Mouse (Mus musculus) neural tube, embryonic 15.5 days (tissue): ENCODE data around the gene Gm5965. TPM values are rescaled to one million over a fixed set of nuclear protein-coding genes. Genes with fewer than 3 reads are reported as not detected.

Experiments used
- ATAC-seq: fragments of 200-750 bp; cut with Nextera tagmentation; 2 replicates; pipeline ENCODE4 v1.8.0; 2017; ENCODE audit warnings: mild to moderate bottlenecking, moderate TSS enrichment, moderate library complexity; ENCODE audit not compliant: low FRiP score
- H3K27ac ChIP-seq: fragments of 300-500 bp; sonication (generic); replicated peaks from 2 replicates; pipeline ENCODE4 v1.5.1; 2015; ENCODE audit warnings: mild to moderate bottlenecking, inconsistent platforms
- H3K27me3 ChIP-seq: fragments of 300-500 bp; sonication (generic); replicated peaks from 2 replicates; pipeline ENCODE4 v1.6.1; 2015; ENCODE audit warnings: inconsistent platforms
- H3K36me3 ChIP-seq: fragments of 300-500 bp; sonication (generic); 2 replicates; pipeline ENCODE4 v1.6.1; 2015; ENCODE audit warnings: inconsistent platforms
- H3K4me1 ChIP-seq: fragments of 300-500 bp; sonication (generic); 2 replicates; pipeline ENCODE4 v1.6.1; 2015; ENCODE audit warnings: inconsistent platforms
- H3K4me2 ChIP-seq: fragments of 300-500 bp; sonication (generic); 2 replicates; pipeline ENCODE4 v1.6.1; 2015; ENCODE audit warnings: inconsistent platforms, mild to moderate bottlenecking, moderate library complexity
- H3K4me3 ChIP-seq: fragments of 300-500 bp; sonication (generic); replicated peaks from 2 replicates; pipeline ENCODE4 v1.5.1; 2015; ENCODE audit warnings: mild to moderate bottlenecking, inconsistent platforms
- H3K9ac ChIP-seq: fragments of 300-500 bp; sonication (generic); replicated peaks from 2 replicates; pipeline ENCODE4 v1.6.1; 2015; ENCODE audit warnings: mild to moderate bottlenecking, inconsistent platforms
- H3K9me3 ChIP-seq: fragments of 300-500 bp; sonication (generic); replicated peaks from 2 replicates; pipeline ENCODE4 v1.6.1; 2016; ENCODE audit warnings: inconsistent platforms
- WGBS: fragments of 180-500 bp; shearing (Covaris S2); methylation state at CpG from one replicate; pipeline ENCODE4 v1.1.7; 2015; ENCODE audit warnings: mixed read lengths; 5-methylcytosine and 5-hydroxymethylcytosine counted together
- polyA plus RNA-seq: library from polyadenylated mRNA; unstranded; fragments of >200 nt; fragmentation: Nextera tagmentation; extraction: Ambion mirVana; gene quantifications from 2 replicates; pipeline ENCODE4 v1.2.1, GENCODE M21; 2015

Gm5965 gene
- polyA plus RNA-seq, 1 experiment from 2014 or later, result not detected

DNA sequence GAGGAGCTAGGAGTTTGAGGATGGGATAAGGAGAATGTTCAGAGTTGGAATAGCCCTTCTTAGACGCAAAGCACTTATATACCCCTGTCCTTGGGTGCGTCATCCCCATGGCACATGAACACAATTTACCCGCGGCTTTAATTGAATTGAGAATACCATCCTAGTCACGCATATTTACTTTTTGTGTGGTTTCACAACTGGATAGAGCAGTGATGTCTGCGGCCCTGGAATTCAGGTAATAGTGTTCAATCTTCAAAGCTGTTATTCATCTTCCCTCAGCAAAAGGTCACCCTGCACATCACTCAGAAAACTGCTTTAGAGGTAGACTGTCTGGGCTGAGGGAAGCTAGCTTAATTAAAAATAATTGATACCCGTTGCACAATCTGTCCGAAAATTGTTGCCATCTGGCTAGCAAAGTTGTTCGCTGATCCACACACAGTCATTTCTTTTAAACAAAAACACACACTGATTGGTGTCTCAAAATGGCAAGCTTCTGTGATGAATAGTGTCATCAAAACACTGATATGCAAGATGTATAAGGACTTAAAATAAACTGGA lies 48.5 kb downstream of the Gm5965 start, which contains the start of gene Krtap14:
Krtap14 (minus strand) TSS at position 51 of the 558 bp plus-strand sequence.
- no peak within 1 kb of the TSS for H3K27ac ChIP-seq
- H3K4me3 ChIP-seq, result no peak within 1 kb of the TSS
- no peaks in the 10 kb centered on the region for H3K36me3 ChIP-seq
- H3K9me3 ChIP-seq, result no peaks in the 10 kb centered on the region
- H3K9ac ChIP-seq, result no peak within 1 kb of the TSS
- ATAC-seq, result no peak
- WGBS, result 57% methylated on average over 9 of the region's 9 CpGs
- no peaks in the 10 kb centered on the region for H3K27me3 ChIP-seq
- H3K4me2 ChIP-seq, result no peak within 1 kb of the TSS
- no peaks in the 10 kb centered on the region for H3K4me1 ChIP-seq

- Histone ChIP-seq H3K36me3 (no peaks in the 10 kb centered on the region), H3K4me2 (no peak overlapping the region), H3K4me1 (no peaks in the 10 kb centered on the region), H3K9ac (no peak overlapping the region), H3K9me3 (no peaks in the 10 kb centered on the region), H3K27me3 (no peaks in the 10 kb centered on the region), H3K4me3 (no peak overlapping the region), H3K27ac (no peak overlapping the region)
- WGBS, result 24% methylated on average over 3 of the region's 3 CpGs
- ATAC-seq, result no peak
These were observed 49.3 kb downstream of the Gm5965 start for GRCm38 (mm10) chr16:88826978-88827377.

Other genes starting within 250 kb of the Gm5965 start
- 10.3 TPM in 1 of 2 replicates, not detected in the other for gene Cldn8, start 214.7 kb upstream of the Gm5965 start, polyA plus RNA-seq
- gene Krtap24-1, start 165.6 kb upstream of the Gm5965 start, polyA plus RNA-seq, result not detected in 2 replicates
- gene 2310079G19Rik, start 150.2 kb upstream of the Gm5965 start, polyA plus RNA-seq, result not detected in 2 replicates
- 0.15 TPM in 1 of 2 replicates, not detected in the other for gene Krtap26-1, start 130.1 kb upstream of the Gm5965 start, polyA plus RNA-seq
- gene Krtap27-1, start 106.2 kb upstream of the Gm5965 start, polyA plus RNA-seq, result not detected in 2 replicates
- gene 2310061N02Rik, start 69.9 kb upstream of the Gm5965 start, polyA plus RNA-seq, result not detected in 2 replicates
- gene Krtap13-1, start 49.0 kb upstream of the Gm5965 start, polyA plus RNA-seq, result not detected in 2 replicates
- gene Krtap13, start 26.3 kb upstream of the Gm5965 start, polyA plus RNA-seq, result not detected in 2 replicates
- not detected in 2 replicates for gene 2310034C09Rik, start 19.0 kb upstream of the Gm5965 start, polyA plus RNA-seq
- not detected in 2 replicates for gene 2310057N15Rik, start 3.7 kb upstream of the Gm5965 start, polyA plus RNA-seq
- not detected in 2 replicates for gene Gm20741, start 34.3 kb downstream of the Gm5965 start, polyA plus RNA-seq
- not detected in 2 replicates for gene Krtap15, start 42.3 kb downstream of the Gm5965 start, polyA plus RNA-seq
- gene Krtap14, start 48.2 kb downstream of the Gm5965 start, polyA plus RNA-seq, result not detected in 2 replicates
- not detected in 2 replicates for gene Krtap19-1, start 91.5 kb downstream of the Gm5965 start, polyA plus RNA-seq
- not detected in 2 replicates for gene Krtap19-2, start 96.4 kb downstream of the Gm5965 start, polyA plus RNA-seq
- gene Krtap19-3, start 100.1 kb downstream of the Gm5965 start, polyA plus RNA-seq, result not detected in 2 replicates
- gene Krtap19-4, start 107.2 kb downstream of the Gm5965 start, polyA plus RNA-seq, result not detected in 2 replicates
- not detected in 2 replicates for gene Krtap19-5, start 118.6 kb downstream of the Gm5965 start, polyA plus RNA-seq
- not detected in 2 replicates for gene Krtap19-9b, start 154.4 kb downstream of the Gm5965 start, polyA plus RNA-seq
- gene Krtap16-3, start 185.0 kb downstream of the Gm5965 start, polyA plus RNA-seq, result not detected in 2 replicates
- gene Krtap22-2, start 232.9 kb downstream of the Gm5965 start, polyA plus RNA-seq, result not detected in 2 replicates
- gene Gm10229, start 237.4 kb downstream of the Gm5965 start, polyA plus RNA-seq, result not detected in 2 replicates